Mouse (Mus musculus) neural tube, embryonic 12.5 days (tissue): ENCODE results near the gene Kctd2. TPM values are rescaled to one million over a fixed set of nuclear protein-coding genes. Genes with fewer than 3 reads are reported as not detected.
"Not testable (repeated sequence)": the region's sequence is repeated elsewhere in the genome, so short reads cannot be mapped to it uniquely, and the experiment has no call there.

Source experiments
- ATAC-seq: fragments of 200-750 bp; cut with Nextera tagmentation; 2 replicates; pipeline ENCODE4 v1.8.0; 2017; ENCODE audit warnings: low read depth, mild to moderate bottlenecking, moderate TSS enrichment, moderate library complexity; ENCODE audit not compliant: low FRiP score
- H3K27ac ChIP-seq: fragments of 300-500 bp; sonication (generic); 2 replicates; pipeline ENCODE4 v1.5.1; 2016
- H3K27me3 ChIP-seq: fragments of 300-500 bp; sonication (generic); replicated peaks from 2 replicates; pipeline ENCODE4 v1.6.1; 2016; ENCODE audit warnings: mild to moderate bottlenecking
- H3K36me3 ChIP-seq: fragments of 300-500 bp; sonication (generic); 2 replicates; pipeline ENCODE4 v1.6.1; 2016; ENCODE audit warnings: mild to moderate bottlenecking
- H3K4me1 ChIP-seq: fragments of 300-500 bp; sonication (generic); 2 replicates; pipeline ENCODE4 v1.6.1; 2016
- H3K4me2 ChIP-seq: fragments of 300-500 bp; sonication (generic); replicated peaks from 2 replicates; pipeline ENCODE4 v1.6.1; 2016; ENCODE audit warnings: mild to moderate bottlenecking
- H3K4me3 ChIP-seq: fragments of 300-500 bp; sonication (generic); 2 replicates; pipeline ENCODE4 v1.5.1; 2016
- H3K9ac ChIP-seq: fragments of 300-500 bp; sonication (generic); 2 replicates; pipeline ENCODE4 v1.6.1; 2016; ENCODE audit warnings: mild to moderate bottlenecking
- H3K9me3 ChIP-seq: fragments of 300-500 bp; sonication (generic); 2 replicates; pipeline ENCODE4 v1.6.1; 2016; ENCODE audit warnings: mild to moderate bottlenecking
- WGBS: fragments of 180-500 bp; shearing (Covaris S2); methylation state at CpG from one replicate; pipeline ENCODE4 v1.1.7; 2016; 5-methylcytosine and 5-hydroxymethylcytosine counted together
- polyA plus RNA-seq: library from polyadenylated mRNA; unstranded; fragments of >200 nt; fragmentation: Nextera tagmentation; extraction: Ambion mirVana; gene quantifications from 2 replicates; pipeline ENCODE4 v1.2.1, GENCODE M21; 2016

Gene Kctd2
- polyA plus RNA-seq, 1 experiment from 2014 or later, result 29.9 TPM

DNA sequence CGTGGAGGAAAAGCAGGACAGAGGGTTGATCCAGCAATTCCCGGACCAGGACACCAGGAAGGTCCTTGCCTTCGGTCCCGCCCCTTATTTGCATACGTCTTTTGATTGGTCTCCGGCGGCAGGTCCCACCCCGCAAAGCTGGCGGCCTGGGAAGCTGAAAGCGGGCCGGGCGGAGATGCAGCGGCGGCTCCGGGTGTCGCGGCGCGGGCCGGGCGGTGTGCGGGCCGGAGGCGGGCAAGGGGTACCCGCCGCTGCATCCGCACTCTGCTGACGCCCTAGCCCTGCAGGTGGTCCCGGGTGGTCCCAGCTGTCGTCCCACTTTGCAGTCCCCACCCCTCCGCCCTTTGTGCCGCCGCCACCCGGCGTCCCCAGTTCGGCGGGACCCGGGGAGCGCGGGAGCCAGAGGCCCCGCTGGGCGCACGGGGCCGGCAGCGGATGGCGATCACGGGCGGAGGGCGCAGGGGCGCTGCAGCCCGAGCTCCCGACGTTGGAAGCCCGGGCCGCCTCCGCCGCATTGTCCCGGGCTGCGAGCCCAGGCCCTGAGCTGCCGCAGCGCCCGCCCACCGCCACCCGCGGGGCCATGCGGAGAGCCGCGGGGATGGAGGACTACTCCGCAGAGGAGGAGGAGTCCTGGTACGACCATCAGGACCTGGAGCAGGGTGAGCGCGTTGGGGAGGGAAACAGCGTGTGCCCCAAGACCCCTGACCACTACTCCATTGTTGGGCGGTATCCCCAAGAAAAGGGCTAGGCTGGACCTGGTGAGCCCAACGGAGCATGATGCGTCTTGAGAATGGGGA lies 38.0 kb upstream of the Kctd2 start, which contains the start of gene Cdr2l:
Gene Cdr2l (plus strand): TSS at position 174 of the 797 bp plus-strand sequence.
- Histone ChIP-seq H3K9me3 (no peaks in the 10 kb centered on the region), H3K4me1 (peaks cover 42% of the 10 kb centered on the region), H3K27ac (peak within 1 kb of the TSS; percentile 86), H3K9ac (peak within 1 kb of the TSS; percentile 93), H3K4me2 (peak within 1 kb of the TSS; percentile 84), H3K4me3 (peak within 1 kb of the TSS; percentile 80), H3K36me3 (no peaks in the 10 kb centered on the region), H3K27me3 (no peaks in the 10 kb centered on the region)
- peak; percentile 87 for ATAC-seq
- under 1% methylated on average over 76 of the region's 76 CpGs for WGBS

DNA sequence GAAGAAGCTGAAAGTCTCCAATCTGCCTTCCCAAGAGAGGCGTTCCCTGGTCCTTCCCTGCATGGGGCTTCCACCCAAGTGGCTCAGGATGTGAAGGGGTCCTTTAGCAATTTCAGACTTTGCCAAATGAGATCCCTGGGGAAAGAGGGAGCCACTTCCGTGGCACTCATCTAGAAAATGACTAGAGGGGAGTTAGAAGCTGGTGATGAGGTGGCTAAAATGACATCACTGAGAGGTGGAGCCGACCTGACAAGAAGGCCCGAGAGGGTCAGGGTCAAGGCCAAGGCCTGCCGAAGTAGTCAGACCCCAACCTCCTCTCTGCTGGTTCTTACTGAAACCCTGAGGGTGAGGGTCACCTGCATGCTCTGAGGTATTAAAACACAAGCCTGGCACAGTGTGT lies 37.0 kb upstream of the Kctd2 start:
- WGBS, result 20% methylated on average over 5 of the region's 5 CpGs
- no peak for ATAC-seq
- Histone ChIP-seq H3K9me3 (no peaks in the 10 kb centered on the region), H3K4me3 (peak overlapping the region; percentile 80), H3K9ac (peak overlapping the region; percentile 93), H3K36me3 (no peaks in the 10 kb centered on the region), H3K27ac (no peak overlapping the region), H3K4me2 (peak overlapping the region; percentile 84), H3K4me1 (peaks cover 42% of the 10 kb centered on the region), H3K27me3 (no peaks in the 10 kb centered on the region)

DNA sequence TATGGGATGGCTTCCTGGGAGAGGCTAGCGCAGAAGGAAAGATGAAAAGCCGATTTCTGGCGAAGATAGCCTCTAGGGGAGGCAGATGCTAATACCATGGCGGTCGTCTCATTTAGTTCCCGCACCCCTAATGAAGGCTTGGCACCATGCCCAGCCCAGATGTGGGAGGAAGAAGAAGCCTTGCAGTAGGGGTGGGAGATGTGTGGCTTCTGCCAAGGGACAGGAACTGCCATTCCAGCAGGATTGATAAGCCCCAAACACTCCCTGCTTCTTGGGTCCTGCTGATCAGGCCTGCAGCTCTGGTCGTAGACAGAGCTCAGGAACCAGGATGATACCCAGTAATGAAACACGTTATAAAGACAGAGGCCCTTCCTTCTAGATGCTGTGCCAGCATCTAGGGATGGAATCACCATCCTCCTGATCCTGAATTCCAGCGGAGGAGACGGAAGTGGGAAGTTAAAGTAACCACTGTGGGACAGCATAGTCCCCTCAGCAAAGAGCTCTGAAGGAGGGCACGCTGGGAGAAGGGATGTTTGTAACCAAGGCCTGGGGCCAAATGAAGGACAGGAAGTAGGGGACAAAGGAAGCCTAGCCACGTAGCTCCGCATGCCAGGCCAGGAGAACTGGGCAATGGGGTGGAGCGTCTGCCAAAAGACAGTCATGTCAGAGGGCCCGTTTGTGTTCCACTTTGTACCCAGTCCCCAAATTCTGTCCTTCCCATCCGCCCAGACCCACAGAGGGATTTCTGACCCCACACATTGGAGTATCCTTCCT lies 36.0 kb upstream of the Kctd2 start:
- H3K9ac ChIP-seq, result peak overlapping the region; percentile 93
- WGBS, result 50% methylated on average over 16 of the region's 16 CpGs
- no peak for ATAC-seq

DNA sequence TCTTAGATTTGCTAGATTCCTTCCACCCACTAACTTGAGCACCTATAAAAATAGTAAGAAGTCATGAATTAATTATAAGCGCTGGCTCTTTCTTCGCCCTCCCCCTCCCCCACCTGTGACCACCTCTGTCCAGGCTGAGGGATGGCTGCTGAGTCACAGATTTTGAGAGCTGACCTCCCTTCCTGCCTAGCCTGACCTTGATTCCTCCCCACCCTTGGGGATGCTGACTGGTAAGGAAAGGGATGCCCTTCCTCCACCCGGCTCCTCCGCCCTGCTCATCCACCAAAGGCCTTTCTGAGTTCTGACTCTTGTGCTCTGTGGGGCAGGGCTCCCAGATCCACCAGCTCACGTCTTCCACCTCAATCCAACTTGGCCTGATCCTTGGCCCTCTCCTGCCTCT lies 35.3 kb upstream of the Kctd2 start:
- H3K36me3 ChIP-seq, result peaks cover under 1% of the 10 kb centered on the region; the same call in 1 of the 2 replicates
- ATAC-seq, result no peak
- 0 out of 2 replicates have a peak overlapping the region, but pooled peaks have one; percentile 93 for H3K9ac ChIP-seq
- peak overlapping the region; percentile 84 for H3K4me2 ChIP-seq
- H3K27me3 ChIP-seq, result no peaks in the 10 kb centered on the region
- 77% methylated on average over 5 of the region's 5 CpGs for WGBS
- H3K4me1 ChIP-seq, result peaks cover 42% of the 10 kb centered on the region
- no peak overlapping the region for H3K4me3 ChIP-seq
- H3K27ac ChIP-seq, result no peak overlapping the region
- no peaks in the 10 kb centered on the region for H3K9me3 ChIP-seq

More for the DNA sequence above, 36.0 kb upstream of the Kctd2 start:
- Histone ChIP-seq H3K27ac (no peak overlapping the region), H3K4me1 (peaks cover 42% of the 10 kb centered on the region), H3K4me3 (peak overlapping the region; percentile 80), H3K36me3 (no peaks in the 10 kb centered on the region), H3K27me3 (no peaks in the 10 kb centered on the region), H3K9me3 (no peaks in the 10 kb centered on the region), H3K4me2 (peak overlapping the region; percentile 84)

DNA sequence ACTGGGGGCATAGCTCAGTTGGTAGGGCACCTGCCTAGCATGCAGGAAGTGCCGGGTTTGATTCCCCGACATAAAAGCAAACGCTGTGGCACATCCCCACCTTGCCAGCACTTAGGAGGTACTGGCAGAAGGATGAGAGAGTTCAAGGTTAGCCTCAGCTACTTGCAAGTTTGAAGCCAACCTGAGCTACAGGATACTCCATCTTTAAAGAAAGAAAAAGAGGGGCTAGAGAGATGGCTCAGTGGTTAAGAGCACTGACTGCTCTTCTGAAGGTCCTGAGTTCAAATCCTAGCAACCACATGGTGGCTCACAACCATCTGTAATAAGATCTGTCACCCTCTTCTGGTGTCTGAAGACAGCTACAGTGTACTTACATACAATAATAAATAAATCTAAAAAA lies 33.1 kb upstream of the Kctd2 start:
- H3K4me3 ChIP-seq, ATAC-seq, H3K9me3 ChIP-seq, H3K9ac ChIP-seq, H3K27me3 ChIP-seq, H3K4me2 ChIP-seq: not testable (repeated sequence)
- Histone ChIP-seq H3K27ac (0 out of 2 replicates have a peak overlapping the region, but pooled peaks have one; percentile 43), H3K36me3 (peaks cover 21% of the 10 kb centered on the region), H3K4me1 (peaks cover 37% of the 10 kb centered on the region)
- WGBS, result 90% methylated on average over 3 of the region's 3 CpGs

DNA sequence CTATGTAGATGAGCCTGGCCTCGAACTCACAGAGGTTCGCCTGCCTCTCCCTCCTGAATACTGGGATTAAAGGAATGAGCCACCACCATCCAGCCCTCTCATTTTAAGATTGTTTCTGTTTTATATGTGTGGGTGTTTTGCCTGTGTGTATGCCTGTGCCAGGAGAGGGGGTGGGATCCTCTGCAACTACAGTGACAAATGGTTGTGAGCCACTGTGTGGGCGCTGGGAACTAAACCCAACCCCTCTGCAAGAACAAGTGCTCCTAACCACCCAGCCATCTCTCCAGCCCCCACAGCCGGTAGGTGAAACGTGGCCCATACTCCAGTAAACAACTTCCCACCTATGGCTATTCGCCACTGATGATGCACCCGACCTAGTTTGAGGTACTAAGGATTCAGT lies 28.6 kb upstream of the Kctd2 start:
- Histone ChIP-seq H3K27ac (no peak overlapping the region), H3K27me3 (no peaks in the 10 kb centered on the region), H3K4me2 (no peak overlapping the region), H3K4me3 (no peak overlapping the region), H3K9ac (no peak overlapping the region), H3K4me1 (no peaks in the 10 kb centered on the region), H3K36me3 (peaks cover 60% of the 10 kb centered on the region), H3K9me3 (no peaks in the 10 kb centered on the region)
- 94% methylated on average over 7 of the region's 7 CpGs for WGBS
- no peak for ATAC-seq

DNA sequence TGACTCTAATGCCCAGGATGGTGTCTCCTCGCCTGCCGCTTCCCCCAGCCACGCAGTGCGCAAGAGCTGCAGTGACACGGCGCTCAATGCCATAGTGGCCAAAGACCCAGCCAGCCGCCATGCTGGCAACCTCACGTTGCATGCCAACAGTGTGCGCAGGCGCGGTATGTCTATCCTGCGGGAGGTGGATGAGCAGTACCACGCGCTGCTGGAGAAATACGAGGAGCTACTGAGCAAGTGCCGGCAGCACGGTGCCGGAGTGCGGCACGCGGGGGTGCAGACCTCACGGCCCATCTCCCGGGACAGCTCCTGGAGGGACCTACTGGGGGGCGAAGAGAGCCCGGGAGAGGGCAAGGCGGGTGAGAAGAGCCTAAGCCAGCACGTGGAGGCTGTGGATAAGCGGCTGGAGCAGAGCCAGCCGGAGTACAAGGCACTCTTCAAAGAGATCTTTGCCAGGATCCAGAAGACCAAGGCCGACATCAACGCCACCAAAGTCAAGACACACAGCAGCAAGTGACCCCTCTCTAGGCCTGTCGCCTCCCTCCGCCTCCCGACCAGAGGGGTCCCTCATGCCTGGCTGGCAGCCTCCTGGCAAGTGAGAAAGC lies 26.1 kb upstream of the Kctd2 start:
- no peaks in the 10 kb centered on the region for H3K4me1 ChIP-seq
- H3K36me3 ChIP-seq, result peaks cover 64% of the 10 kb centered on the region
- no peak overlapping the region for H3K4me2 ChIP-seq
- no peak for ATAC-seq
- no peak overlapping the region for H3K27ac ChIP-seq
- 0 out of 2 replicates have a peak overlapping the region, but pooled peaks have one; percentile 13 for H3K9ac ChIP-seq
- no peak overlapping the region for H3K4me3 ChIP-seq
- WGBS, result 62% methylated on average over 34 of the region's 34 CpGs
- no peaks in the 10 kb centered on the region for H3K9me3 ChIP-seq
- no peaks in the 10 kb centered on the region for H3K27me3 ChIP-seq

DNA sequence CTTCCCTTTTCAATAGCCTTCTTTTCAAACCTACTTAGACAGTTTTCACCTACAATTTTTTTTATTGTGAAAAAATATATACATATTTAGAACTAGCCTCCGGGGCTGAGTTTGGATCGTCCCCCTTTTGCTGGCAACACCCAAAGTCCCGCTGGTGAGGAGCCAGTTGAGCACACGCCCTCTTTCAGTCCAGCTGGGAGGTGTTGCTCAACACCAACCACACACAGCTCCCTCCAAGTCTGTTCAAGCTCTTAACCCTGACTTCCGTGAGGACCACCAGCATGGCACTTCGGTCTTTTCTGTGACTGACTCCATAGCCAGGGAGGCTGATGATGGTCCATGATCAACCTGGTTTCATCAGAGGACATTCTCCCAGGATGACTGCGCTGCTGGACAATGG lies 21.8 kb upstream of the Kctd2 start:
- H3K27ac ChIP-seq, result no peak overlapping the region
- WGBS, result 83% methylated on average over 7 of the region's 7 CpGs
- no peak overlapping the region for H3K4me2 ChIP-seq
- ATAC-seq, result no peak
- no peak overlapping the region for H3K4me3 ChIP-seq
- H3K9me3 ChIP-seq, result no peaks in the 10 kb centered on the region
- peaks cover 3% of the 10 kb centered on the region; the same call in 1 of the 2 replicates for H3K4me1 ChIP-seq
- peaks cover 33% of the 10 kb centered on the region for H3K36me3 ChIP-seq
- H3K9ac ChIP-seq, result no peak overlapping the region
- H3K27me3 ChIP-seq, result no peaks in the 10 kb centered on the region

DNA sequence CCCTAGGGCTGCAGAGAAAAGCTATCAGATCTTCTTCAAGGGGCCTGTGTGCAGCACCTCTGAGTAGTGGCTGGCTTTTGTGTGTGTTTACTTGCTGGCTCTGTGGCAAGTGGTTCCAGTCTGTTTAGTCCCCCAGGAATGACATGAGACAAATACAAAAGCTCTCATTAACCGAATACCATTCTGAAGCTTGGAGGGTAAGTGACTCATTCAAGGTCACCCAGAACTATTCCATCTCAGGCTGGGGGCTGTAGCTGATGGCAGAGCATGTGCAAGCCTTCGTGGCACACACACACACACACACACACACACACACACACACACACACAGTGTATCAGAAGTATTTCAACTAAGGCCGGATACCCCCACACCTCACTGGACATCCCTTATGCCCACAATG lies 19.8 kb upstream of the Kctd2 start:
- H3K27ac ChIP-seq, result no peak overlapping the region
- no peak for ATAC-seq

DNA sequence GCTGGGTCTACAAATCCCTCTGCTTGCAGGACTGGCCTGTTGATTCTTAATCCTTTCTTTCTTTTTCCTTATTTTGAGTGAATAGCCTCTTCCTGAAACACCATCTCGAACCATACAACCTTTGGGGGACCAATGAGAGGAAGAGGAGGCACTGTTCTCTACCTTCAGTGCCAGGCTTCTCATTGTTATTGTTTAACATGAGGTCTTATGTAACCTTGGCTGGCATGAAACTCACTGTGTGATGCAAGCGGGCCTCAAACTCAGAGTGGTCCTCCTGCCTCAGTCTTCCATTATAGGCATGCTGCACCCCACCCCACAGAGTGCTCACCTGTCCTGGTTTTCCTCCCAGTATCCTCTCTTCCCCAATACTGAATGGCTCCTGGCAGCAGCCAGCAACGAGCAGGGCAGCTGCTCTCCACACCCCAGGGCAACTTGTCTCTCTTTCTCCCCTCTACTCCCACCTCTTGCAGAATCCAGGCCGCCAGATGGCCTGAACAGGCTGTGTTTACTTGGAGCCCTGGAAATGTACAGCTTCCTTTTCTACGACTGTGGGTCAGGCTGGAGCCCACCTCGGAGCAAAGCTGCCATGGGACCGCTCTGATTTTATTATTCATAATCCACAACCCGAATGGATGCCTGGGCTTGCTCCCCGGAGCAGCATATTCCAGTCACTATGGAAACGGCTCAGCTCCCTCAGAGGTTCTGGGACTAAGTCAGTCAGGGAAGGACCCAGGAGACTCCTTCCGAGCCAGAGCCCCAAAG lies 19.1 kb upstream of the Kctd2 start:
- H3K9ac ChIP-seq, result no peak overlapping the region
- H3K9me3 ChIP-seq, result no peaks in the 10 kb centered on the region
- no peak for ATAC-seq
- no peak overlapping the region for H3K4me3 ChIP-seq
- H3K4me1 ChIP-seq, result peaks cover 13% of the 10 kb centered on the region
- peaks cover 14% of the 10 kb centered on the region for H3K36me3 ChIP-seq
- WGBS, result 50% methylated on average over 11 of the region's 11 CpGs
- no peak overlapping the region for H3K27ac ChIP-seq
- H3K27me3 ChIP-seq, result no peaks in the 10 kb centered on the region
- H3K4me2 ChIP-seq, result no peak overlapping the region; the same call in 1 of the 2 replicates

More for the DNA sequence above, 19.8 kb upstream of the Kctd2 start:
- no peak overlapping the region for H3K4me2 ChIP-seq
- H3K9me3 ChIP-seq, result no peaks in the 10 kb centered on the region
- H3K4me1 ChIP-seq, result peaks cover 13% of the 10 kb centered on the region
- no peak overlapping the region for H3K9ac ChIP-seq
- no peaks in the 10 kb centered on the region for H3K27me3 ChIP-seq
- no peak overlapping the region for H3K4me3 ChIP-seq
- WGBS, result 90% methylated on average over 3 of the region's 3 CpGs
- H3K36me3 ChIP-seq, result peaks cover 16% of the 10 kb centered on the region

DNA sequence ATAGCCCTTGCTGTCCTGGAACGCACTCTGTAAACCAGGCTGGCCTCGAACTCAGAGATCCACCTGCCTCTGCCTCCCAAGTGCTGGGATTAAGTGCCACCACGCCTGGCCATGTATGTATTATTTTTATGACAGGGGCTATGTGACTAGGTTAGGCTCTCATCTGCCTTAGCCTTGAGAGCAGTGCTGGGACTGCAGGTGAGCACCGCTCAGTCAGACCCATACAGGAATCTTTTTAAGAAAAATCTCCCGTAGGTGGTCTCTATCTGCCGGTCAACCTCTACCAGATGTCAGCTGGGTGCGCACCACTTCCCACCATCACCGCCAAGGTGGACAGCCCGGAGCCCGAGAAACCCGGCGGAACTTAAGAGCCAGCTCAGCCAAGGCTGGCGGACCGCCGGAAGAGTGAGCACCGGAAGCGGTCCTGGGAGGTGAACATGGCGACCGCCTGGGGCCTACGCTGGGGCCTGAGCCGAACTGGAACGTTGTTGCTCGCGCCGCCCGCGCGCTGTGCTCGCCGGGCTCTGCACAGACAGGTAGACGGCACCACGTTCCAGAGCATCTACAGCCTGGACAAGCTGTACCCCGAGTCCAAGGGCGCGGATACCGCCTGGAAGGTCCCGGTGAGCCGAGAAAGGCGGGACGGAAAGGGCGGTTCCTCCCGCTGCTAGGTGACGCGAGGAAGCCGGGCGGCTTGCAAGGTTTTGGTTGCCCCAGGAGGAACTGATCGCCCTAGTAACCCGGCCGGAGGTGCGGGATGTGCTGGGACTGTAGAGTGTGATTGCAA lies 16.4 kb upstream of the Kctd2 start, which contains the start of gene Mrpl58:
Gene Mrpl58 (plus strand): TSS at position 415 of the 787 bp plus-strand sequence.
- peak within 1 kb of the TSS; percentile 82 for H3K27ac ChIP-seq

More for the DNA sequence above, 16.4 kb upstream of the Kctd2 start, which contains the start of gene Mrpl58:
- Histone ChIP-seq H3K9ac (peak within 1 kb of the TSS; percentile 91), H3K4me2 (peak within 1 kb of the TSS; percentile 81), H3K9me3 (no peaks in the 10 kb centered on the region), H3K4me3 (peak within 1 kb of the TSS; percentile 89), H3K4me1 (peaks cover 20% of the 10 kb centered on the region), H3K36me3 (peaks cover 28% of the 10 kb centered on the region), H3K27me3 (no peaks in the 10 kb centered on the region)
- peak; percentile 83 for ATAC-seq
- WGBS, result 4% methylated on average over 50 of the region's 50 CpGs
